Mouse (Mus musculus) liver, embryonic 12.5 days (tissue): ENCODE data around the gene Atp5b. TPM values are rescaled to one million over a fixed set of nuclear protein-coding genes. Genes with fewer than 3 reads are reported as not detected.
"Not testable (repeated sequence)": the region's sequence is repeated elsewhere in the genome, so short reads cannot be mapped to it uniquely, and the experiment has no call there.

Source experiments
- ATAC-seq: fragments of 200-750 bp; cut with Nextera tagmentation; 2 replicates; pipeline ENCODE4 v1.8.0; 2017; ENCODE audit warnings: moderate number of reproducible peaks, mild to moderate bottlenecking, moderate library complexity
- H3K27ac ChIP-seq: fragments of 300-500 bp; sonication (generic); 2 replicates; pipeline ENCODE4 v1.5.1; 2016; ENCODE audit warnings: mild to moderate bottlenecking
- H3K27me3 ChIP-seq: fragments of 300-500 bp; sonication (generic); replicated peaks from 2 replicates; pipeline ENCODE4 v1.6.1; 2016; ENCODE audit warnings: mild to moderate bottlenecking, moderate library complexity
- H3K36me3 ChIP-seq: fragments of 300-500 bp; sonication (generic); 2 replicates; pipeline ENCODE4 v1.6.1; 2016; ENCODE audit warnings: mild to moderate bottlenecking, moderate library complexity
- H3K4me1 ChIP-seq: fragments of 300-500 bp; sonication (generic); 2 replicates; pipeline ENCODE4 v1.6.1; 2016
- H3K4me2 ChIP-seq: fragments of 300-500 bp; sonication (generic); 2 replicates; pipeline ENCODE4 v1.6.1; 2016; ENCODE audit warnings: mild to moderate bottlenecking, moderate library complexity
- H3K4me3 ChIP-seq: fragments of 300-500 bp; sonication (generic); 2 replicates; pipeline ENCODE4 v1.5.1; 2016; ENCODE audit warnings: mild to moderate bottlenecking, moderate library complexity
- H3K9ac ChIP-seq: fragments of 300-500 bp; sonication (generic); 2 replicates; pipeline ENCODE4 v1.6.1; 2016; ENCODE audit warnings: mild to moderate bottlenecking, moderate library complexity
- H3K9me3 ChIP-seq: fragments of 300-500 bp; sonication (generic); replicated peaks from 2 replicates; pipeline ENCODE4 v1.6.1; 2016; ENCODE audit warnings: mild to moderate bottlenecking, moderate library complexity
- WGBS: fragments of 180-500 bp; shearing (Covaris S2); methylation state at CpG from one replicate; pipeline ENCODE4 v1.1.7; 2016; ENCODE audit not compliant: insufficient replicate concordance; 5-methylcytosine and 5-hydroxymethylcytosine counted together
- polyA plus RNA-seq: library from polyadenylated mRNA; unstranded; fragments of >200 nt; fragmentation: Nextera tagmentation; extraction: Ambion mirVana; gene quantifications from 2 replicates; pipeline ENCODE4 v1.2.1, GENCODE M21; 2016

Atp5b gene
- polyA plus RNA-seq, 1 experiment from 2014 or later: 2,180 TPM

GRCm38 (mm10) chr10:128070432-128070831 lies 12.6 kb upstream of the Atp5b start:
- not testable (repeated sequence) for H3K4me2 ChIP-seq, ATAC-seq, H3K27me3 ChIP-seq, H3K9me3 ChIP-seq, H3K4me3 ChIP-seq, H3K9ac ChIP-seq, H3K27ac ChIP-seq
- WGBS: 91% methylated on average over 2 of the region's 2 CpGs
- H3K36me3 ChIP-seq: peaks cover 93% of the 10 kb centered on the region
- peaks cover 32% of the 10 kb centered on the region for H3K4me1 ChIP-seq

DNA sequence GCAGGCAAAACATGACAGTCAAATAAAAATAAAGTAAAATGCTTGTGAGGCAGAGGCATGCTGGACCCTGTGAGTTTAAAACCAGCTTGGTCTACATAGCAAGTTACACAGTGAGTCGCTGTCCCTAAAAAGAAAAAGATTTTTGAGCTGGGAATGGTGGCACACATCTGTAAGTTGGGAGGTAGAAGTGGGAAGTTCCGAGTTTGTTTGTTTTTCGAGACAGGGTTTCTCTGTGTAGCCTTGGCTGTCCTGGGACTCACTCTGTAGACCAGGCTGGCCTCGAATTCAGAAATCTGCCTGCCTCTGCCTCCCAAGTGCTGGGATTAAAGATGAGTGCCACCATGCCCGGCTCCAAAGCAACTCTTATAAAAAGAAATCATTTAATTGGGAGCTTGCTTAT lies 4.8 kb upstream of the Atp5b start:
- peak overlapping the region; percentile 14; the same call in 1 of the 2 replicates for H3K27ac ChIP-seq
- H3K9ac ChIP-seq, H3K27me3 ChIP-seq, H3K4me3 ChIP-seq, H3K9me3 ChIP-seq, ATAC-seq, H3K4me2 ChIP-seq: not testable (repeated sequence)
- H3K36me3 ChIP-seq: peaks cover 42% of the 10 kb centered on the region
- H3K4me1 ChIP-seq: peaks cover 11% of the 10 kb centered on the region
- WGBS: 72% methylated on average over 5 of the region's 5 CpGs

- no peaks in the 10 kb centered on the region for H3K27me3 ChIP-seq
- WGBS: 61% methylated on average over 1 of the region's 1 CpGs
- H3K36me3 ChIP-seq: peaks cover 34% of the 10 kb centered on the region
- no peak overlapping the region for H3K4me2 ChIP-seq
- no peak for ATAC-seq
- H3K27ac ChIP-seq: no peak overlapping the region
- H3K4me1 ChIP-seq: peaks cover 25% of the 10 kb centered on the region
- H3K9me3 ChIP-seq: no peaks in the 10 kb centered on the region
- no peak overlapping the region for H3K4me3 ChIP-seq
- H3K9ac ChIP-seq: no peak overlapping the region
Observed at GRCm38 (mm10) chr10:128080496-128080895, 2.6 kb upstream of the Atp5b start.

DNA sequence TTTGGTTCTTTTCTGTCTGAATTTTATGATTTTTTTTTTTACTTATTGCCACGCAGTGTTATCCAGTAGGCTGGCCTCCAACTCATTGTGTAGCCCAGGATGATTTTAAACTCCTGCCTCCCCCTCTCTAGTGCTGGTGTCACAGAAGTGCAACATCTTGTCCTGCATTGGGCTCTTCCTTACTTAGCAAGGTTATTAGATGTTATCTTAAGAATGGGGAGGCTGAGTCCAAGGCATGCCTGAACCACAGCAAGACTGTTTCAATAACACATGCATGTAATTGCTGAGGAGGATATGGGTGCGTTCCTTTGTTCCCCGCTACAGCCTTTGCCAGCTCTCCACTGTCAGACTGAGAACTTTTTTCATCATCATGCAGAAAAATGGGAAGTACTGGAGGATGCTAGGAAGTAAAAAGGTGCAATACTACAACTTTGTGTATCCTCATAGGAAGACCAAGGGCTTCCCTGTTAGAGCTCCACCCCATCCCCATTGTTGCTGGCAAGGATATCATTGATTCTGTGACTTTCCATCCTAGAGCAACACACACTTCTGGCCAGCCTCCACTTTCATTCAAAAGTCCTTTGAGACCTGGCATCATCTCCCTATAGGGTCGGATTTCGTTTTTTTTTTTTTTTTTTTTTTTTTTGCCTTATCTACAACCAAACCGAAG lies 1.1 kb upstream of the Atp5b start:
- H3K9ac ChIP-seq: peak overlapping the region; percentile 75
- 31% methylated on average over 6 of the region's 6 CpGs for WGBS
- ATAC-seq: no peak

DNA sequence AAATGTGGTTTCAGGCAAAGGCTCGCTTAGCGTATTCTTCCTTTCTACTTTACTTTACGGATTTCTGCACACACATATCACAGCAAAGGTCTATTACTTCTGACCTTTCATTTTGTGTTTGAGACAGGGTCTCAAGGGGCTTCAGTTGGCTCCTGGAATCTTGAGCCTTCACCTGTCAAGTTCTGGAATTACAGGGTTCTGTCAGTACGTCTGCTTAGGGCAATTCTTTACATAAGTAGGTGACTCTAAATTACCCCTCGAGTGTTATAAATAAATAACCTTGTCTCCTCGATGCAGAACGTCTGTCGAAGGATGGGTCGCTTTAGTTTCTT lies 630 bp upstream of the Atp5b start:
- Histone ChIP-seq H3K9me3 (no peaks in the 10 kb centered on the region), H3K27ac (peak overlapping the region; percentile 82), H3K4me1 (peaks cover 41% of the 10 kb centered on the region), H3K4me2 (peak overlapping the region; percentile 87), H3K4me3 (peak overlapping the region; percentile 89), H3K36me3 (peaks cover 42% of the 10 kb centered on the region), H3K9ac (peak overlapping the region; percentile 75), H3K27me3 (no peaks in the 10 kb centered on the region)
- no peak for ATAC-seq
- WGBS: 3% methylated on average over 9 of the region's 9 CpGs

More for the DNA sequence above, 1.1 kb upstream of the Atp5b start:
- peaks cover 42% of the 10 kb centered on the region for H3K36me3 ChIP-seq
- H3K27ac ChIP-seq: peak overlapping the region; percentile 82
- H3K4me2 ChIP-seq: peak overlapping the region; percentile 87
- H3K27me3 ChIP-seq: no peaks in the 10 kb centered on the region
- H3K4me3 ChIP-seq: peak overlapping the region; percentile 89
- H3K9me3 ChIP-seq: no peaks in the 10 kb centered on the region
- peaks cover 38% of the 10 kb centered on the region for H3K4me1 ChIP-seq

- Histone ChIP-seq H3K27me3 (no peaks in the 10 kb centered on the region), H3K36me3 (peaks cover 47% of the 10 kb centered on the region), H3K4me2 (peak overlapping the region; percentile 87), H3K9ac (peak overlapping the region; percentile 94), H3K27ac (peak overlapping the region; percentile 88), H3K4me1 (peaks cover 52% of the 10 kb centered on the region), H3K4me3 (peak overlapping the region; percentile 89), H3K9me3 (no peaks in the 10 kb centered on the region)
- no peak for ATAC-seq
- under 1% methylated on average over 22 of the region's 22 CpGs for WGBS
Observed at GRCm38 (mm10) chr10:128083688-128084087, 615 bp downstream of the Atp5b start.

DNA sequence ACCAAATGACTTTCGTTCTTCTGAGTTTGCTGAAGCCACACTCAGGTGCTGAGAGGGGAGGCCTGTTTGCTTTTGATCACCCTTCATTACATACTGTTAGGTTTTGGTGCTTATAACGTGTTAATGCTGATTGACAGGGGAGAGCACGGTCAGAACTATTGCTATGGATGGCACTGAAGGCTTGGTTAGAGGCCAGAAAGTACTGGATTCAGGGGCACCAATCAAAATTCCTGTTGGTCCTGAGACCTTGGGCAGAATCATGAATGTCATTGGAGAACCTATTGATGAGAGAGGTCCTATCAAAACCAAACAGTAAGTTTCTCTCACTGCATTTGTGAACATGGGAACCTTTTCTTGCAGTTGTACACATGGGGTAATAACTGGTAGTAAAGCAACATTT lies 1.1 kb downstream of the Atp5b start:
- peaks cover 56% of the 10 kb centered on the region for H3K4me1 ChIP-seq
- H3K9ac ChIP-seq: peak overlapping the region; percentile 94
- WGBS: 4% methylated on average over 3 of the region's 3 CpGs
- ATAC-seq: no peak
- peaks cover 51% of the 10 kb centered on the region for H3K36me3 ChIP-seq
- no peaks in the 10 kb centered on the region for H3K27me3 ChIP-seq
- H3K27ac ChIP-seq: peak overlapping the region; percentile 88
- H3K4me3 ChIP-seq: peak overlapping the region; percentile 89
- peak overlapping the region; percentile 87 for H3K4me2 ChIP-seq
- no peaks in the 10 kb centered on the region for H3K9me3 ChIP-seq

DNA sequence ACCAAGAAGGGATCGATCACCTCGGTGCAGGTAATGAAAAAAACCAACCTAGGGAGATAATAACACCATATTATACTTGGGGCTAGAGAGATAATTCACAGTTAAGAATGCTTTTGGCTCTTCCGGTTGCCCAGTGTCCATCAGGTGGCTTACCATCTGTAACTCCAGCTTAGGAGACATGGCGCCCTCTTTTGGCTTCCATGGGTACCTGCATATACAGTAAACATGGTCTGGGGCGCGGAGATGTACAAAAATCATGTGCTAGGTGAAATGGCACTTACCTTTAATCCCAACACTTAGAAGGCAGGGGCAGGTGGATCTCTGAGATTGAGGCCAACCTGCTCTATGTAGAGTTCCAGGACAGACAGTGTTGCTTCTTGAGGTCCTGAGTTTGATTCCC lies 3.3 kb downstream of the Atp5b start:
- Histone ChIP-seq H3K4me3 (no peak overlapping the region), H3K4me2 (no peak overlapping the region), H3K9me3 (no peaks in the 10 kb centered on the region), H3K27me3 (no peaks in the 10 kb centered on the region), H3K27ac (peak overlapping the region; percentile 30; the same call in 1 of the 2 replicates), H3K9ac (peak overlapping the region; percentile 31; the same call in 1 of the 2 replicates), H3K4me1 (peaks cover 76% of the 10 kb centered on the region), H3K36me3 (peaks cover 66% of the 10 kb centered on the region)
- WGBS: 67% methylated on average over 6 of the region's 6 CpGs
- ATAC-seq: no peak

- H3K4me3 ChIP-seq, H3K9me3 ChIP-seq: not testable (repeated sequence)
- peaks cover 66% of the 10 kb centered on the region for H3K36me3 ChIP-seq
Observed at GRCm38 (mm10) chr10:128087216-128087615, 4.1 kb downstream of the Atp5b start.

DNA sequence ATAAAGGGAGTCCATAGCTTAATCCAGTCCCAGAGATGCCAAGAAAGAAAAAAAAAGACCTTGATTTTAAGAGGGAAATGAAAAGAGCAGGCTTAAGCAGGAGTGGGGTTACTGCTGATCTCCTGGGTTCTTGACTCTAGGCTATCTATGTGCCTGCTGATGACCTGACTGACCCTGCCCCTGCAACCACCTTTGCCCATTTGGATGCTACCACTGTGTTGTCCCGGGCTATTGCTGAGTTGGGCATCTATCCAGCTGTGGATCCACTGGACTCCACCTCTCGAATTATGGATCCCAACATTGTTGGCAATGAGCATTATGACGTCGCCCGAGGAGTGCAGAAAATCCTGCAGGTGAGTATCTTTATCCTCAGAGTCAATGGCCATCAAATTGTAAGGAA lies 5.1 kb downstream of the Atp5b start:
- 94% methylated on average over 5 of the region's 5 CpGs for WGBS
- ATAC-seq: no peak
- H3K9me3 ChIP-seq: no peaks in the 10 kb centered on the region
- H3K36me3 ChIP-seq: peaks cover 66% of the 10 kb centered on the region
- H3K27me3 ChIP-seq: no peaks in the 10 kb centered on the region
- peaks cover 78% of the 10 kb centered on the region for H3K4me1 ChIP-seq
- H3K27ac ChIP-seq: no peak overlapping the region
- no peak overlapping the region for H3K9ac ChIP-seq
- no peak overlapping the region for H3K4me2 ChIP-seq
- H3K4me3 ChIP-seq: no peak overlapping the region

More at GRCm38 (mm10) chr10:128087216-128087615, 4.1 kb downstream of the Atp5b start:
- H3K27ac ChIP-seq, H3K9ac ChIP-seq, H3K27me3 ChIP-seq, ATAC-seq, H3K4me2 ChIP-seq: not testable (repeated sequence)
- 76% methylated on average over 2 of the region's 2 CpGs for WGBS
- peaks cover 76% of the 10 kb centered on the region for H3K4me1 ChIP-seq

DNA sequence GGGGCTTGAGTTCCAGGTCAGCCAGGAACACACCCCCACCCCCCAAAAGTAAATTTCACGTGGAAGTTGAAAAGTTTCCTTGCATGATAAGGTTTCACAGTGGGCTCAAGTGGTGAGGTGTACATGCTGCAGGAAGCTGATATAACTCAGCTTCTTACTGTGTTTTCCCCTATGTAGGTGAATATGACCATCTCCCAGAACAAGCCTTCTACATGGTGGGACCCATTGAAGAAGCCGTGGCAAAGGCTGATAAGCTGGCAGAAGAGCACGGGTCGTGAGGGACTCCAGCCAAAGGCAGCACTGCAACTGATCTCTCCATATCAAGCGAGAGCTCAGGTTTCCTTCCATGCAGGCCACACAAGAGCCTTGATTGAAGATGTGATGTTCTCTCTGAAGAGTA lies 6.8 kb downstream of the Atp5b start:
- Histone ChIP-seq H3K9me3 (no peaks in the 10 kb centered on the region), H3K4me2 (peak overlapping the region; percentile 93), H3K27me3 (no peaks in the 10 kb centered on the region), H3K27ac (peak overlapping the region; percentile 59), H3K4me3 (no peak overlapping the region), H3K9ac (no peak overlapping the region), H3K36me3 (peaks cover 58% of the 10 kb centered on the region), H3K4me1 (peaks cover 85% of the 10 kb centered on the region)
- 21% methylated on average over 5 of the region's 5 CpGs for WGBS
- ATAC-seq: no peak

DNA sequence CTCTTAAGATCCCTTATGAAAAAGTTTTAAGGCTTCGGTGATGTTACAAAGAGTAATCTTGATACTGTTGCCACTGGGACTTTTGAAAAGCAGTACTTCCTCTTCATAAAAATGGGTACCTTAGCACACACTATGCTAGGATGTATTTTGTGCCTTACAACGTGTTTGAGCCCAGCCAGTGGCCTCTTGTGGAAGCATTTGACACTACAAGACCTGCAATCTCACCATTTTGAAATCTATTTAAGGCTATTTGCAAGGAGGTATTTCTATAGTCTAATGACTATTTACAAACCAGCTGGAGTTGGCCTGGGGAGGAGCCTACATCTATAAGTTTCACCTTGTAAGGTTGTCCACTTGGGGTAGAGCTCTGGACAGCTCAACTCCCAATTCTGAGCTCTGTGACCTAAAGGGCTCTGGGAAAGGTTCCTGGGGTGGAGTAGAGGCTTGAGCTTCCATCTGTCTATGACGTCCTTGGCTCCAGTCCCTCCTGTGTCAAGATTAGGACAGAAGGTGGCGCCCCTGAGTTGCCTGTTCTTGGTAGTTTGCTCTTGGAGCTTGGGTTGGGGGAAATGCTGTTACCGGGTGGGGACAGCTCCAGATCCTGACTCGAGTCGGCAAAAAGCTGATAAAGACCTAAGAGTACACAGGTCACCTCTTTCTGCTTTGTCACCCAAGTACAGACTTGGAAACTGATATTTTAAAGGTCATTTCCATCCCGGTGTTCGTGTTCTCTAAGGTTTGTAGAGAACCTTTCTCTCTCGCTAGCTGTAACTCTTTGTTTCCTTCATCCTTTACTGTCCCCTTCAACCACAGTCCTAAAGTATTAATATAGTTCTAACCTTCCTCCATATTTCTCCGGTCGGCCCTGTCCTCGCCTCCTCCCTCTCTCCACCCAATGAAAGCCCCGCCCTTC lies 7.8 kb downstream of the Atp5b start:
- Histone ChIP-seq H3K9me3 (no peaks in the 10 kb centered on the region), H3K4me2 (peak overlapping the region; percentile 93), H3K4me1 (peaks cover 85% of the 10 kb centered on the region), H3K27me3 (no peaks in the 10 kb centered on the region), H3K27ac (peak overlapping the region; percentile 95), H3K4me3 (peak overlapping the region; percentile 86), H3K9ac (peak overlapping the region; percentile 91), H3K36me3 (peaks cover 47% of the 10 kb centered on the region)
- WGBS: 4% methylated on average over 14 of the region's 14 CpGs
- peak; percentile 85 for ATAC-seq
